Mouse (Mus musculus): ENCODE measurements around the gene Batf. TPM values are rescaled to one million over a fixed set of nuclear protein-coding genes. Genes with fewer than 3 reads are reported as not detected.
"Not testable (repeated sequence)": the region's sequence is repeated elsewhere in the genome, so short reads cannot be mapped to it uniquely, and the experiment has no call there.

Batf gene
- 1 to 10 TPM in 1 of 2 experiments, under 1 TPM in 1; 0.93 to 1.1 TPM for total RNA-seq (2021)

- intact Hi-C loops (cut with DNase I): loop anchor here (5.0 kb wide), 1 partner anchor 41 kb away; no protein-coding TSS in a partner anchor
- DNase-seq: peak in 1 of 2 experiments; percentile 45
These were observed at the start of gene Batf for GRCm38 (mm10) chr12:85686466-85687216. Batf (plus strand) TSS chr12:85686669.

GRCm38 (mm10) chr12:85637932-85638331 is 48.5 kb upstream of the Batf start:
- intact Hi-C loops (cut with DNase I): loop anchor here (1.0 kb wide), 1 partner anchor 19 kb away; no protein-coding TSS in a partner anchor
- no peak for DNase-seq

- intact Hi-C loops (cut with DNase I): loop anchor here (1.0 kb wide), 1 partner anchor 19 kb away; no protein-coding TSS in a partner anchor
- DNase-seq: no peak
These were observed 47.7 kb upstream of the Batf start for GRCm38 (mm10) chr12:85638541-85639325.

- intact Hi-C loops (cut with DNase I): loop anchor here (5.0 kb wide), 1 partner anchor 42 kb away; the partner anchor contains the start of gene Jdp2
- peak; percentile 60 to 70 for DNase-seq
These were observed 47.0 kb upstream of the Batf start for GRCm38 (mm10) chr12:85639326-85640008.

- peak; percentile 31 to 37 for DNase-seq
- intact Hi-C loops (cut with DNase I): loop anchor here (5.0 kb wide), 1 partner anchor 44 kb away; the partner anchor contains the start of gene Jdp2
These were observed 45.5 kb upstream of the Batf start for GRCm38 (mm10) chr12:85640852-85641563.

GRCm38 (mm10) chr12:85641564-85641931 is 44.9 kb upstream of the Batf start:
- intact Hi-C loops (cut with DNase I): loop anchor here (5.0 kb wide), 1 partner anchor 44 kb away; the partner anchor contains the start of gene Jdp2
- DNase-seq: peak; percentile 47 to 53

GRCm38 (mm10) chr12:85643735-85644134 is 42.7 kb upstream of the Batf start:
- intact Hi-C loops (cut with DNase I): loop anchor here (5.0 kb wide), 1 partner anchor 46 kb away; the partner anchor contains the start of gene Jdp2
- no peak for DNase-seq

GRCm38 (mm10) chr12:85645664-85646063 is 40.8 kb upstream of the Batf start:
- intact Hi-C loops (cut with DNase I): no loop called here

GRCm38 (mm10) chr12:85647346-85647745 is 39.1 kb upstream of the Batf start:
- DNase-seq: peak; percentile 32 to 50
- intact Hi-C loops (cut with DNase I): loop anchor here (1.0 kb wide), 1 partner anchor 150 kb away; no protein-coding TSS in a partner anchor

More at GRCm38 (mm10) chr12:85645664-85646063, 40.8 kb upstream of the Batf start:
- DNase-seq: peak; percentile 45 to 53

GRCm38 (mm10) chr12:85647955-85648354 is 38.5 kb upstream of the Batf start:
- intact Hi-C loops (cut with DNase I): loop anchor here (1.0 kb wide), 1 partner anchor 151 kb away; no protein-coding TSS in a partner anchor

GRCm38 (mm10) chr12:85659319-85659718 is 27.1 kb upstream of the Batf start:
- peak; percentile 52 to 59 for DNase-seq

More at GRCm38 (mm10) chr12:85647955-85648354, 38.5 kb upstream of the Batf start:
- no peak for DNase-seq

GRCm38 (mm10) chr12:85660855-85661254 is 25.6 kb upstream of the Batf start:
- intact Hi-C loops (cut with DNase I): no loop called here
- no peak for DNase-seq

More at GRCm38 (mm10) chr12:85659319-85659718, 27.1 kb upstream of the Batf start:
- intact Hi-C loops (cut with DNase I): no loop called here

GRCm38 (mm10) chr12:85662232-85662631 is 24.2 kb upstream of the Batf start:
- DNase-seq; intact Hi-C loops (cut with DNase I): not testable (repeated sequence)

- intact Hi-C loops (cut with DNase I): loop anchor here (1.0 kb wide), 2 partner anchors 155 to 167 kb away; no protein-coding TSS in a partner anchor
- peak; percentile 80 to 89 for DNase-seq
These were observed 23.6 kb upstream of the Batf start for GRCm38 (mm10) chr12:85662896-85663295.

GRCm38 (mm10) chr12:85666112-85666511 is 20.4 kb upstream of the Batf start:
- no peak for DNase-seq
- intact Hi-C loops (cut with DNase I): no loop called here

GRCm38 (mm10) chr12:85667071-85667470 is 19.4 kb upstream of the Batf start:
- intact Hi-C loops (cut with DNase I): no loop called here
- DNase-seq: no peak

GRCm38 (mm10) chr12:85668696-85669095 is 17.8 kb upstream of the Batf start:
- intact Hi-C loops (cut with DNase I): no loop called here

GRCm38 (mm10) chr12:85670080-85670479 is 16.4 kb upstream of the Batf start:
- no peak for DNase-seq
- intact Hi-C loops (cut with DNase I): no loop called here

More at GRCm38 (mm10) chr12:85668696-85669095, 17.8 kb upstream of the Batf start:
- DNase-seq: no peak

- no peak for DNase-seq
- intact Hi-C loops (cut with DNase I): no loop called here
These were observed 12.6 kb upstream of the Batf start for GRCm38 (mm10) chr12:85673914-85674313.

Measured in heart, postnatal 10 days (tissue).